Mouse (Mus musculus) testis, adult 2 months (tissue): ENCODE results near the gene Ccnt1.

Source experiments
- CTCF ChIP-seq: fragments of 200-500 bp; IDR thresholded peaks from 2 replicates; pipeline ENCODE4 v1.5.1; 2012; ENCODE audit warnings: low read depth, mild to moderate bottlenecking, inconsistent platforms, low read length, moderate library complexity; ENCODE audit not compliant: control insufficient read depth, insufficient read depth, insufficient replicate concordance
- POLR2A ChIP-seq: fragments of 200-500 bp; IDR thresholded peaks from 2 replicates; pipeline ENCODE4 v1.6.1; 2012; ENCODE audit warnings: low read depth, mild to moderate bottlenecking, inconsistent platforms, low read length, moderate library complexity; ENCODE audit not compliant: control insufficient read depth

DNA sequence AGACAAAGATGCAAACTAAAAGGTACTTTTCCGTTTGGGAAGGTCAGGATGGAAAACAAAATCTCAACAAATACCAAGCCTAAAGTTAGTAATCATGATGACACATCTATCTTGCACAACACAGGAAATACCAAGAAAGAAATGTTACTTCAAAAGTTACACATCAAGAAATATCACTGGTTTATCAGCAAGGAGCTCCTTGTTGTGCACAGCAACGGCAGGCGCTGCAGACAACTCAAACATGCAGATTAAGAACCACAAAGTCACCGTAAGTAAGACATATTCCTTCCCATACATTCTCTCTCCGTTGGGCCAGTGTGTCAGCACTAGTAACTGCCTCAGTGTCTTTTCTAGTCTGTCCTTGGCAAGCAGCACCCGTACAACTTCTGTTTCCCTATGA lies 29.7 kb downstream of the Ccnt1 start:
- TF ChIP-seq CTCF: no peak
- TF ChIP-seq POLR2A: no peak
